Mouse (Mus musculus) cerebellum, postnatal 25 days (tissue): Measurements from ENCODE around the gene Stk11.
"Not testable (repeated sequence)": the region's sequence is repeated elsewhere in the genome, so short reads cannot be mapped to it uniquely, and the experiment has no call there.

Source experiments
- DNase-seq, 2 experiments: peaks; one replicate each; pipeline ENCODE4 v3.0.0; 2021; ENCODE audit warnings: mixed read lengths in 2 of 2

Stk11 gene

GRCm38 (mm10) chr10:80157141-80157929 is 41.7 kb downstream of the Stk11 start:
- no peak for DNase-seq

- DNase-seq: peak in 1 of 2 experiments; percentile 51
These were observed 42.8 kb downstream of the Stk11 start for GRCm38 (mm10) chr10:80158307-80158986.

- peak in 1 of 2 experiments; percentile 72 for DNase-seq
These were observed 43.5 kb downstream of the Stk11 start for GRCm38 (mm10) chr10:80159021-80159560.

DNA sequence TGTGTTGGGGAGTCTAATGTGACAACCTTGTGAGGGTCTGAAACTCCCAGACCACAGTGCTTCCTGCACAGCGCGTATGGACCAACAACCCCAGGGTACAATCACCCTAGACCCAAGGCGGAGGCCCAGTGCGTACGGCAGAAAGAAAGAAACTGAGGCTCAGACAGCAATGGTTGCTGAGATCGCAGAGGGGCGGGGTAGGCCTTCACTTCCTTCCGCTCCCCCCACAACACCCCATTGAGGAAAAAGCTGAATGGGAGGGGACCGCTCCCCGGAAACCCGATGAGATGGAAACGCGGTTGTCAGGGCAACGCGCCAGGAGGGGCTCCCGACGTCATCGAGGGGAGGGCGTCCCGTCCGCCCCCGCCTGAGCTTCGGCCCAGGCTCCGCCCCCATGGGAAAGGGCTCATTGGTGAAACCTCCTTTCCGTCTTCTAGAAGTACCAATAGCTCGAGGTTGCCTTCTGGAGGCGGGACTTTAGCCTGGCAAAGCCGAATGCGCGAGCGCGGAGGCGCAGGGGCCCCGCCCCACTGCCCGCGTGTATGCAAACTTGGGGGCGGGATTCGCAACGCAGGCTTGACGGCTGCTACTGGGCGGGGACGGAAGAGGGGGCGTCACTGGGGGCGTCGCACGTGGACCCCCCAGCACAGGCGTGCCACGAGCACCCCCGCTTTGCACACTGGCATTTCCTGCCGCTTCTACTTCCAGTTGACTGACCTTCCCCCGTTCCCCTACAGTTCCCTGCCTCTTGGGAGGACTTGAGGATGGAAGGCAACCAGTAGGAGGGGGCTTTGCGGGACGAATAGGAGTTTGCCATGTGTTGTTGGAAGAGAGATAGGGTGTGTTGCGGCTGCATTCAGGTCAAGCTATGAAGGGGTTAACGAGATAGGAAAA is 44.2 kb downstream of the Stk11 start:
- DNase-seq: peak; percentile 97 to 99

DNA sequence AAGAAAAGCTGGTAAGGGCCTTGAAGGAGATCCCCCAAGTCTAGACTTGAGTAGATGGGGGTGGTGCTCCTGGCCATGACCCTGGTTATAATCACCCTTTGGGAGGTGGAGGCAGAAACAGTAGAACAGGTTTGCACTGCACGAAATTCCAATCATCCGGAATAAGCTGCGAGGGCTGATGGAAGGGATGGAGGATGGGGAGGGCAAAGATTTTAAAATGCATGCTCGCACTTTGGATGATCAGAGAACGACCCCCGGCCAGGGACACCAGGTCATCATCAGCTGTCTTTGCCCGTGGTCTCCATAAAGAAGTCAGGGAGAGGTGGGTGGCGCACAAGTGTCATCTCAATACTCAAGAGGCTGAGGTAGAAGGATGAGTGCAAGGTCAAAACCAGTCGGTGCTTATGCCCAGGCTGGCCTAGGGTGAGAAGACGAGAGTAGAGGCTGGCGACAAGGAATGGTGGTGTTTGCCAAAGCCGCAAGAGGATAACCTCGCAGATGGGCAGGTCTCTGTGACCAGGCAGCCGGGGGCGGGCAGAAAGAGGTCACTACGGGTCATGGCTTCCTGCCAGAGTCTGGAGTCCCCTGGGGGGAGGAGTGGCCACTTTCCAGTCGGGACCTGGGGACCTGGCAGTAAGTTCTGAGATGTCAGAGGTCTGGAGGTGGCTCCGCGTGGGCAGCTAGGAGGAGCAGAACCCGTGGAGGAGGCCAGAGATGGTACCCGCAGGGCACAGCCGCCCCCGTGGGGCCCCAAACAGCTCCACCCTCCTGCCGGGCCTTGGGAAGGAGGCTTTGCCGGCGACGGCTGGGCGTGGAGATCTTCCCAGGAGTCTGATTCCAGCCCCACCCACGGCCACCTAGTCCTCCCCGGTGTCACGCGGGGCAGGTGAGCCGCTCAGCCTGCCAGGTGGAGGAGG is 45.1 kb downstream of the Stk11 start:
- peak; percentile 75 to 80 for DNase-seq

DNA sequence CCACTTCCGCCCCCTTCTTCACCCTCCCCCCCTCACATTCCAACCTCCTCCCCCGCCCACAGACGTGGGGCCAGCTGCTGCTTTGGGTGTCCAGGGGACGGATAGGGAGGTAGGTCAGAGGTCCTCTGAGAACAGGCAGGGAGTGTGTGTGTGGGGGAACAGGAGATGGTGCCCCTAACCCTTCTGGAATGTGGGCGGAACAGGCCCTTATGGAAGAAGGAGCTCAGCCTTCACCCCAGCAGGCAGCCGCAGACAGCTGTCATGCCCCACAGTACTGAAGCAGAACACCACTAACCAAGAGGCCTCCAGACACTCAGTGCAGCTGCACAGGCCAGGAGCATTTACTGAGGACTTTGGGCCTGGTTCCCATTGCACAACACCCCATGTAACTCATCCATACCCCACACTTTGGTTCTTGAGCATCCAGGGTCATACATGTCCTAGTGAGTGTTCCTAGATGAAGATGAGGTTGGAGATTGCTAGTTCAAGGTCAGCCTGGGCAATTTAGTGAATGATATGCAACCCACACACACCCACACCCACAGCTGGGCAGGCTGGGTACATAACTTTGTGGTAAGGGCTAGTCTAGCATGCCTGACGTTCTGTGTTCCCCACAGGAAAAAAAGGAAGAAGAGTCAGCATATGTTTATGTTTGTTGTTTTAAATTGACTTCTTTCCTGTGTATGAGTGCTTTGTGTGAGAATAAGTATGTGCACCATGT is 46.1 kb downstream of the Stk11 start:
- no peak for DNase-seq

GRCm38 (mm10) chr10:80162243-80162608 is 46.6 kb downstream of the Stk11 start:
- DNase-seq: no peak

- DNase-seq: peak in 1 of 2 experiments; percentile 31
These were observed 47.2 kb downstream of the Stk11 start for GRCm38 (mm10) chr10:80162716-80163299.

DNA sequence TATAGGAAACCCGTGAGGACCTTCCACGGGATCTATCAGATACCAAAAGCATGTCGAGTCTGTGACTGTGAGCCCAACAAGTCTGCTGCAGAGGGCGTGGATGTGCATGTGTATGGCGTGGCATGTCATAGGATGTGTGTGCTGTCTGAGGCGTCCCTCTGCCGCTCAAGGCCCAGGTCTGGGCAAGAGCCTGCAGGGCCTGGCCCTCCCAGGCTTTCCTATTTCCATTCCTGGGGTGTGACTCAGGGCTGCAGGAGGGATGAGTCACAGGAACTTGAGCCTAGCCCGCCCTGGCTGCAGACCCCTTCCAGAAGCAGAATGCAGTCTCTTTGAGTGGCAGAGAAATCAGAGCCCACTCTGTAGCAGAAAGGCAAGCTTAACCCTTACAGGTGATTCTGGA is 48.1 kb downstream of the Stk11 start:
- DNase-seq: peak; percentile 44 to 46

GRCm38 (mm10) chr10:80164161-80164997 is 48.8 kb downstream of the Stk11 start:
- DNase-seq: peak in 1 of 2 experiments; percentile 76

- DNase-seq: peak; percentile 99
These were observed 49.4 kb downstream of the Stk11 start for GRCm38 (mm10) chr10:80164998-80165344.

GRCm38 (mm10) chr10:80165392-80166128 is 50.0 kb downstream of the Stk11 start, which contains the start of gene Cirbp:
Cirbp (plus strand) TSS chr10:80165985.
- DNase-seq: peak; percentile 61 to 69

DNA sequence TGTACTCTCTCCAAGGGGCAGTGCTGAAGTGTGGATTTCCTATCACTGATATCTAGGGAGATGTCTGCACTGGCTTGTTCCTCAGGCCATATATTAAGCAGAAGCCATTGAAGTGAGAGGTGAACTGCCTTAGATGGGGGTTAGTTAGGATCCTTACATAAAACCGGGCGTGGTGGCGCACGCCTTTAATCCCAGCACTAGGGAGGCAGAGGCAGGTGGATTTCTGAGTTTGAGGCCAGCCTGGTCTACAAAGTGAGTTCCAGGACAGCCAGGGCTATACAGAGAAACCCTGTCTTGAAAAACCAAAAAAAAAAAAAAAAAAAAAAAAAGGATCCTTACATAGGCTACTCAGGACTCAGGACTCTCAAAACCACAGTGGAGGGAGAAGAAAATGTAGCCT is 50.5 kb downstream of the Stk11 start:
- not testable (repeated sequence) for DNase-seq

- peak; percentile 99 to 100 for DNase-seq
These were observed 51.9 kb downstream of the Stk11 start for GRCm38 (mm10) chr10:80167460-80168037.

GRCm38 (mm10) chr10:80168038-80168661 is 52.5 kb downstream of the Stk11 start:
- DNase-seq: peak; percentile 97

- no peak for DNase-seq
These were observed 53.5 kb downstream of the Stk11 start for GRCm38 (mm10) chr10:80169070-80169469.

- DNase-seq: peak in 1 of 2 experiments; percentile 24
These were observed 54.0 kb downstream of the Stk11 start for GRCm38 (mm10) chr10:80169651-80170050.

- peak in 1 of 2 experiments; percentile 53 for DNase-seq
These were observed 54.4 kb downstream of the Stk11 start for GRCm38 (mm10) chr10:80170052-80170451.
